ENCODE assay signal across 18 mouse cellular contexts in genomic region chr16:43072818-43073594, GRCm38 (mm10).
DNase-seq lines count a peak whose midpoint lies in the region; ATAC-seq and TF ChIP-seq lines count a peak whose summit lies in the region.
"Had no signal": no experiment of that assay in that cellular context is flagged by ENCODE, and none has a peak within 500 bp of the region (broad histone marks: within the 10 kb centered on the region; RNA-seq: fewer than 3 reads in every experiment).

No protein-coding gene starts in this region.

- no peaks in the 10 kb centered on the region for H3K4me1 ChIP-seq in embryonic facial prominence, embryonic 14.5 days (ENCODE audit: control insufficient read depth, insufficient read depth, low read length)
- H3K4me1 ChIP-seq in embryonic facial prominence, embryonic 10.5 days: peaks cover 4% of the 10 kb centered on the region; the same call in 1 of the 2 replicates
- peaks cover 11% of the 10 kb centered on the region for H3K4me1 ChIP-seq in kidney, embryonic 15.5 days
- no peaks in the 10 kb centered on the region; the same call in 1 of the 2 replicates for H3K4me1 ChIP-seq in midbrain, embryonic 11.5 days (ENCODE audit: control insufficient read depth, insufficient read depth, low read length)
- H3K4me1 ChIP-seq in midbrain, embryonic 16.5 days (ENCODE audit: control insufficient read depth, insufficient read depth, low read length): no peaks in the 10 kb centered on the region
- no peaks in the 10 kb centered on the region for H3K4me1 ChIP-seq in thymus, adult 2 months (replicated peaks; ENCODE audit: control insufficient read depth, insufficient read depth, low read length)
- H3K4me1 ChIP-seq: embryonic facial prominence, embryonic 13.5 days; hindbrain, embryonic 13.5 days; limb, embryonic 15.5 days had no signal

- peak; percentile 64 for DNase-seq in embryonic facial prominence, embryonic 14.5 days (ENCODE audit: low spot score)
- no peak for DNase-seq in embryonic facial prominence, embryonic 10.5 days (ENCODE audit: low spot score)
- DNase-seq in kidney, postnatal 25 days: no peak
- peak; percentile 75 for DNase-seq in midbrain, embryonic 11.5 days (ENCODE audit: low spot score, missing footprints)
- peak; percentile 12 for DNase-seq in mesoderm, embryonic 11.5 days (ENCODE audit: low read depth, low spot score)
- no peak for DNase-seq in thymus, adult 2 months
- DNase-seq: adrenal gland, adult 2 months; cerebellum, postnatal 10 days; gastrocnemius, adult 2 months; kidney, adult 9 months; lung, postnatal 14 days; right cerebral cortex, postnatal 14 days had no signal

- H3K27me3 ChIP-seq in embryonic facial prominence, embryonic 14.5 days (replicated peaks; ENCODE audit: control insufficient read depth, insufficient read depth, low read length): no peaks in the 10 kb centered on the region
- H3K27me3 ChIP-seq in embryonic facial prominence, embryonic 10.5 days (replicated peaks; ENCODE audit: low read depth, poor library complexity, severe bottlenecking): no peaks in the 10 kb centered on the region
- H3K27me3 ChIP-seq in kidney, embryonic 15.5 days: no peaks in the 10 kb centered on the region
- H3K27me3 ChIP-seq in midbrain, embryonic 11.5 days (ENCODE audit: control insufficient read depth, insufficient read depth, low read length): no peaks in the 10 kb centered on the region
- H3K27me3 ChIP-seq in midbrain, embryonic 16.5 days (ENCODE audit: control insufficient read depth, insufficient read depth, low read depth, low read length): no peaks in the 10 kb centered on the region
- no peaks in the 10 kb centered on the region for H3K27me3 ChIP-seq in thymus, adult 2 months (ENCODE audit: control insufficient read depth, insufficient read depth, low read length)
- H3K27me3 ChIP-seq: embryonic facial prominence, embryonic 13.5 days; forebrain, embryonic 12.5 days; hindbrain, embryonic 13.5 days; limb, embryonic 15.5 days had no signal

- no peaks in the 10 kb centered on the region for H3K36me3 ChIP-seq in embryonic facial prominence, embryonic 14.5 days (ENCODE audit: control insufficient read depth, insufficient read depth, low read length)
- H3K36me3 ChIP-seq in embryonic facial prominence, embryonic 10.5 days (replicated peaks): no peaks in the 10 kb centered on the region
- H3K36me3 ChIP-seq in kidney, embryonic 15.5 days: no peaks in the 10 kb centered on the region
- no peaks in the 10 kb centered on the region for H3K36me3 ChIP-seq in midbrain, embryonic 11.5 days (ENCODE audit: control insufficient read depth, insufficient read depth, low read length)
- H3K36me3 ChIP-seq in midbrain, embryonic 16.5 days (ENCODE audit: control insufficient read depth, insufficient read depth, low read length): no peaks in the 10 kb centered on the region
- H3K36me3 ChIP-seq in thymus, adult 2 months (ENCODE audit: control insufficient read depth, insufficient read depth, low read length): no peaks in the 10 kb centered on the region
- H3K36me3 ChIP-seq: embryonic facial prominence, embryonic 13.5 days; forebrain, embryonic 12.5 days; hindbrain, embryonic 13.5 days; limb, embryonic 15.5 days had no signal

- 79% methylated on average over 5 of the region's 5 CpGs for WGBS in embryonic facial prominence, embryonic 14.5 days
- 83% methylated on average over 5 of the region's 5 CpGs for WGBS in embryonic facial prominence, embryonic 10.5 days
- 77% methylated on average over 5 of the region's 5 CpGs for WGBS in kidney, embryonic 15.5 days
- WGBS in midbrain, embryonic 11.5 days: 76% methylated on average over 5 of the region's 5 CpGs
- WGBS in midbrain, embryonic 16.5 days: 79% methylated on average over 5 of the region's 5 CpGs
- 96% methylated on average over 5 of the region's 5 CpGs for WGBS in thymus, adult 2 months

- TF ChIP-seq CTCF in thymus, adult 2 months (IDR thresholded peaks at IDR 0.05; ENCODE audit: borderline replicate concordance, control insufficient read depth, extremely low read depth, insufficient read depth, low read length, poor library complexity): no peak

- no peak for TF ChIP-seq POLR2A in thymus, adult 2 months (IDR thresholded peaks at IDR 0.05; ENCODE audit: control insufficient read depth, extremely low read depth, insufficient read depth, low read length, poor library complexity)

- H3K9me3 ChIP-seq in embryonic facial prominence, embryonic 14.5 days (ENCODE audit: control insufficient read depth, low read length): no peaks in the 10 kb centered on the region
- H3K9me3 ChIP-seq in embryonic facial prominence, embryonic 10.5 days: no peaks in the 10 kb centered on the region
- no peaks in the 10 kb centered on the region for H3K9me3 ChIP-seq in kidney, embryonic 15.5 days (replicated peaks)
- H3K9me3 ChIP-seq in midbrain, embryonic 11.5 days (ENCODE audit: control insufficient read depth, low read length): no peaks in the 10 kb centered on the region
- no peaks in the 10 kb centered on the region for H3K9me3 ChIP-seq in midbrain, embryonic 16.5 days (replicated peaks; ENCODE audit: control insufficient read depth, low read length, poor library complexity, severe bottlenecking)
- H3K9me3 ChIP-seq: embryonic facial prominence, embryonic 13.5 days; forebrain, embryonic 12.5 days; hindbrain, embryonic 13.5 days; limb, embryonic 15.5 days had no signal

- no peak overlapping the region for H3K4me3 ChIP-seq in embryonic facial prominence, embryonic 14.5 days (ENCODE audit: low read depth, low read length)
- H3K4me3 ChIP-seq in embryonic facial prominence, embryonic 10.5 days: no peak overlapping the region
- H3K4me3 ChIP-seq in kidney, embryonic 15.5 days (replicated peaks): no peak overlapping the region
- no peak overlapping the region for H3K4me3 ChIP-seq in midbrain, embryonic 11.5 days (ENCODE audit: low read depth, low read length)
- no peak overlapping the region for H3K4me3 ChIP-seq in midbrain, embryonic 16.5 days (ENCODE audit: low read depth, low read length)
- H3K4me3 ChIP-seq in thymus, adult 2 months (ENCODE audit: control insufficient read depth, insufficient read depth, low read length): no peak overlapping the region
- H3K4me3 ChIP-seq: embryonic facial prominence, embryonic 13.5 days; forebrain, embryonic 12.5 days; gastrocnemius, adult 2 months; hindbrain, embryonic 13.5 days; limb, embryonic 15.5 days had no signal

- ATAC-seq in embryonic facial prominence, embryonic 14.5 days (ENCODE audit: low read depth): peak; percentile 79
- ATAC-seq in kidney, embryonic 15.5 days (replicated peaks; ENCODE audit: low FRiP score): peak; percentile 75
- ATAC-seq in midbrain, embryonic 11.5 days (ENCODE audit: low FRiP score): no peak
- no peak for ATAC-seq in midbrain, embryonic 16.5 days

- H3K9ac ChIP-seq in embryonic facial prominence, embryonic 14.5 days (ENCODE audit: low read depth, low read length): no peak overlapping the region
- H3K9ac ChIP-seq in kidney, embryonic 15.5 days: no peak overlapping the region
- no peak overlapping the region for H3K9ac ChIP-seq in midbrain, embryonic 11.5 days (ENCODE audit: low read length)
- no peak overlapping the region for H3K9ac ChIP-seq in midbrain, embryonic 16.5 days (ENCODE audit: low read depth, low read length)
- H3K9ac ChIP-seq: embryonic facial prominence, embryonic 13.5 days; forebrain, embryonic 12.5 days; hindbrain, embryonic 13.5 days; limb, embryonic 15.5 days had no signal

- H3K27ac ChIP-seq in embryonic facial prominence, embryonic 14.5 days (replicated peaks; ENCODE audit: low read depth, low read length): no peak overlapping the region
- H3K27ac ChIP-seq in embryonic facial prominence, embryonic 10.5 days (replicated peaks): no peak overlapping the region
- no peak overlapping the region for H3K27ac ChIP-seq in kidney, embryonic 15.5 days
- H3K27ac ChIP-seq in midbrain, embryonic 11.5 days (ENCODE audit: low read depth, low read length): no peak overlapping the region
- no peak overlapping the region for H3K27ac ChIP-seq in midbrain, embryonic 16.5 days (ENCODE audit: low read length)
- H3K27ac ChIP-seq in thymus, adult 2 months (ENCODE audit: control insufficient read depth, insufficient read depth, low read length): no peak overlapping the region
- H3K27ac ChIP-seq: embryonic facial prominence, embryonic 13.5 days; forebrain, embryonic 12.5 days; gastrocnemius, adult 2 months; hindbrain, embryonic 13.5 days; limb, embryonic 15.5 days had no signal

- no peak overlapping the region for H3K4me2 ChIP-seq in embryonic facial prominence, embryonic 14.5 days (ENCODE audit: low read depth, low read length)
- no peak overlapping the region for H3K4me2 ChIP-seq in kidney, embryonic 15.5 days
- H3K4me2 ChIP-seq in midbrain, embryonic 11.5 days: no peak overlapping the region
- H3K4me2 ChIP-seq in midbrain, embryonic 16.5 days (ENCODE audit: low read length): no peak overlapping the region
- H3K4me2 ChIP-seq: embryonic facial prominence, embryonic 13.5 days; forebrain, embryonic 12.5 days; hindbrain, embryonic 13.5 days; limb, embryonic 15.5 days had no signal

Comparison
In these comparisons a context has a peak if more than half of its experiments do, and no peak if none do; other contexts are left out.
1. DNase-seq: peak in embryonic facial prominence, embryonic 14.5 days (single experiment), midbrain, embryonic 11.5 days (single experiment) and mesoderm, embryonic 11.5 days (single experiment); none in embryonic facial prominence, embryonic 10.5 days (single experiment), kidney, postnatal 25 days (0 of 2) and thymus, adult 2 months (single experiment).
2. ATAC-seq: peak in embryonic facial prominence, embryonic 14.5 days (single experiment) and kidney, embryonic 15.5 days (single experiment); none in midbrain, embryonic 11.5 days (single experiment) and midbrain, embryonic 16.5 days (single experiment).